ENCODE assay signal across 8 mouse cellular contexts in genomic region chr11:95833631-95834142, GRCm38 (mm10). TPM values are rescaled to one million over a fixed set of nuclear protein-coding genes. Genes with fewer than 3 reads are reported as not detected.
DNase-seq lines count a peak whose midpoint lies in the region; ATAC-seq and TF ChIP-seq lines count a peak whose summit lies in the region.

No protein-coding gene starts in this region.

- no peak overlapping the region for H3K4me3 ChIP-seq in cerebellum, adult 2 months (replicated peaks; ENCODE audit: insufficient read depth, low read depth, low read length)
- no peak overlapping the region for H3K4me3 ChIP-seq in liver, adult 2 months (ENCODE audit: insufficient read depth, low read depth, low read length)
- peak overlapping the region; percentile 46 for H3K4me3 ChIP-seq in erythroblast, embryonic 14.5 days (replicated peaks)
- no peak overlapping the region for H3K4me3 ChIP-seq in midbrain, embryonic 15.5 days

- no peak for TF ChIP-seq POLR2A in cerebellum, adult 2 months (IDR thresholded peaks at IDR 0.05; ENCODE audit: borderline replicate concordance, insufficient read depth, low read length)
- no peak for TF ChIP-seq POLR2A in liver, adult 2 months (IDR thresholded peaks at IDR 0.05; ENCODE audit: extremely low read depth, insufficient read depth, low read length)

- no peak for TF ChIP-seq CTCF in cerebellum, adult 2 months (IDR thresholded peaks at IDR 0.05; ENCODE audit: borderline replicate concordance, insufficient read depth, low read depth, low read length)
- no peak for TF ChIP-seq CTCF in liver, adult 2 months (IDR thresholded peaks at IDR 0.05; ENCODE audit: low read depth, low read length)

- peaks cover 36% of the 10 kb centered on the region for H3K4me1 ChIP-seq in cerebellum, adult 2 months (ENCODE audit: control insufficient read depth, insufficient read depth, low read length)
- peaks cover 4% of the 10 kb centered on the region; the same call in 1 of the 2 replicates for H3K4me1 ChIP-seq in liver, adult 2 months (ENCODE audit: control insufficient read depth, insufficient read depth, low read length)
- H3K4me1 ChIP-seq in erythroblast, embryonic 14.5 days (ENCODE audit: control insufficient read depth) = peaks cover 74% of the 10 kb centered on the region
- peaks cover 28% of the 10 kb centered on the region for H3K4me1 ChIP-seq in midbrain, embryonic 15.5 days

- peaks cover 26% of the 10 kb centered on the region for H3K9me3 ChIP-seq in erythroblast, embryonic 14.5 days (ENCODE audit: control insufficient read depth, low read length)
- no peaks in the 10 kb centered on the region for H3K9me3 ChIP-seq in midbrain, embryonic 15.5 days

- no peak overlapping the region for H3K9ac ChIP-seq in liver, adult 2 months (ENCODE audit: low read depth, low read length)
- H3K9ac ChIP-seq in midbrain, embryonic 15.5 days = no peak overlapping the region

- no peak overlapping the region for H3K27ac ChIP-seq in cerebellum, adult 2 months (ENCODE audit: insufficient read depth, low read length)
- H3K27ac ChIP-seq in liver, adult 2 months (replicated peaks; ENCODE audit: insufficient read depth, low read depth, low read length) = peak overlapping the region; percentile 15
- no peak overlapping the region for H3K27ac ChIP-seq in midbrain, embryonic 15.5 days

- 0 out of 2 replicates have a peak overlapping the region, but pooled peaks have one; percentile 9 for H3K4me2 ChIP-seq in midbrain, embryonic 15.5 days

- H3K36me3 ChIP-seq in liver, adult 2 months (ENCODE audit: control insufficient read depth, insufficient read depth, low read length) = no peaks in the 10 kb centered on the region
- H3K36me3 ChIP-seq in erythroblast, embryonic 14.5 days (ENCODE audit: control insufficient read depth) = peaks cover 43% of the 10 kb centered on the region
- H3K36me3 ChIP-seq in midbrain, embryonic 15.5 days (replicated peaks) = no peaks in the 10 kb centered on the region

- H3K79me2 ChIP-seq in liver, adult 2 months (ENCODE audit: control insufficient read depth, insufficient read depth, low read length) = no peaks in the 10 kb centered on the region

- peak; percentile 16 for DNase-seq in cerebellum, adult 11-12 months
- DNase-seq in cerebellum, adult 2 months = no peak
- no peak for DNase-seq in liver, adult 2 months (ENCODE audit: extremely low read depth, low read depth, low spot score)
- DNase-seq in liver = no peak
- DNase-seq in right cerebral cortex, postnatal 14 days = no peak
- no peak for DNase-seq in left cerebral cortex, postnatal 10 days (ENCODE audit: extremely low spot score in 1 of 2, low spot score in 2 of 2)

- no peak for ATAC-seq in midbrain, embryonic 15.5 days (replicated peaks)

- no peaks in the 10 kb centered on the region for H3K27me3 ChIP-seq in cerebellum, adult 2 months (ENCODE audit: control insufficient read depth, insufficient read depth, low read length)
- peaks cover 5% of the 10 kb centered on the region; the same call in 1 of the 2 replicates for H3K27me3 ChIP-seq in liver, adult 2 months (ENCODE audit: control insufficient read depth, insufficient read depth, low read length)
- H3K27me3 ChIP-seq in erythroblast, embryonic 14.5 days (ENCODE audit: control insufficient read depth) = peaks cover 73% of the 10 kb centered on the region
- H3K27me3 ChIP-seq in midbrain, embryonic 15.5 days (replicated peaks) = peaks cover 77% of the 10 kb centered on the region

- intact Hi-C loops in left cerebral cortex, postnatal 10 days (cut with DNase I) = no loop called here

- 27% methylated on average over 18 of the region's 18 CpGs for WGBS in cerebellum, adult 2 months
- 28% methylated on average over 18 of the region's 18 CpGs for WGBS in liver, adult 2 months
- WGBS in midbrain, embryonic 15.5 days = 9% methylated on average over 18 of the region's 18 CpGs

RNA-seq across cellular contexts. Expression of gene Gngt2, which starts 3.3 kb away (rescaled TPM):
- 3.5 and 5.4 TPM in 2 replicates for polyA plus RNA-seq in cerebellum, adult 2 months (2012; rRNA removed)
- total RNA-seq in liver, adult 2 months (2014; rRNA removed) = 11.5 and 13.7 TPM in 2 replicates
- polyA plus RNA-seq in liver, adult 2 months (2012; rRNA removed) = 3.9 and 5.1 TPM in 2 replicates
- polyA plus RNA-seq in erythroblast, embryonic 14.5 days (2012) = 0.18 and 0.59 TPM in 2 replicates
- polyA plus RNA-seq in midbrain, embryonic 15.5 days (2015; fragmentation: Nextera tagmentation; extraction: Ambion mirVana) = 2.8 and 3.6 TPM in 2 replicates
- total RNA-seq in left cerebral cortex, postnatal 10 days (2021) = 1 to 10 TPM in 1 of 2 experiments, under 1 TPM in 1; 0.79 to 2.3 TPM

RNA-seq across cellular contexts. Expression of gene Abi3, which starts 8.6 kb away (rescaled TPM):
- 3.2 and 3.9 TPM in 2 replicates for polyA plus RNA-seq in cerebellum, adult 2 months (2012; rRNA removed)
- 1.1 and 3.2 TPM in 2 replicates for total RNA-seq in liver, adult 2 months (2014; rRNA removed)
- 7.6 and 11.7 TPM in 2 replicates for polyA plus RNA-seq in liver, adult 2 months (2012; rRNA removed)
- 0.61 and 1.0 TPM in 2 replicates for polyA plus RNA-seq in erythroblast, embryonic 14.5 days (2012)
- polyA plus RNA-seq in midbrain, embryonic 15.5 days (2015; fragmentation: Nextera tagmentation; extraction: Ambion mirVana) = 2.0 and 2.9 TPM in 2 replicates
- total RNA-seq in left cerebral cortex, postnatal 10 days (2021) = 1 to 10 TPM; 5.1 to 5.8 TPM

RNA-seq across cellular contexts. Expression of gene Phospho1, which starts 9.4 kb away (rescaled TPM):
- 110 and 122 TPM in 2 replicates for polyA plus RNA-seq in cerebellum, adult 2 months (2012; rRNA removed)
- total RNA-seq in liver, adult 2 months (2014; rRNA removed) = 1.6 TPM in 2 replicates
- polyA plus RNA-seq in liver, adult 2 months (2012; rRNA removed) = 31.8 and 32.8 TPM in 2 replicates
- 161 and 210 TPM in 2 replicates for polyA plus RNA-seq in erythroblast, embryonic 14.5 days (2012)
- polyA plus RNA-seq in midbrain, embryonic 15.5 days (2015; fragmentation: Nextera tagmentation; extraction: Ambion mirVana) = not detected in 2 replicates
- total RNA-seq in left cerebral cortex, postnatal 10 days (2021) = 10 to 100 TPM; 15.4 TPM

Comparison
In these comparisons a context has a peak if more than half of its experiments do, and no peak if none do; other contexts are left out.
1. RNA of gene Phospho1, which starts 9.4 kb away (polyA plus RNA-seq): 161 to 210 TPM in erythroblast, embryonic 14.5 days, 110 to 122 TPM in cerebellum, adult 2 months and 31.8 to 32.8 TPM in liver, adult 2 months; not detected in midbrain, embryonic 15.5 days; every median in the first group is over 10 times any median in the second.